Mouse (Mus musculus) retina, postnatal 1 day (tissue): ENCODE measurements at regions not wholly inside any gene's neighbourhood (a gene's known extent, or its start where the extent isn't known, plus 50 kb on each side); places are given as distances from the start of the nearest gene placed in this dataset.

ENCODE experiments used
- DNase-seq: peaks from one replicate; pipeline ENCODE4 v3.0.0-alpha.2; 2012

DNA sequence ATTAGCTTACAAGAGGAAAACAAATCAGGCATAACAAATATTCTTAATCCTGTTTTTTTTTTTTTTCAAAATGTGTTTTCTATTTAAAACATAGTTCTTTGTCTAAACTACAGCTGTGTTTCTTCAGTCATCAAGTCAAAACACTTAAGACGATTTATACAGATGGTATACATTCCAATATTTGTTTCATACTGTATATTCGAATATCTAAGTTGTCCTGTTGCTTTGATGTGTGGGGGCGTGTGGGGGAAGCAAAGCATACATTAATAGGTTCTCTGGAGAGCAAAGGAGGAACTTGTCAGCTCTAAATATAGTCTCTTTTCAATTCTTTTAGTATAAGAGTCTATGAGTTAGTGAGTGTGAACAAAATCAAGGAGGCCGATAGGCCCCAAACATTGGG, 1056.7 kb upstream of the Cdh7 start:
- DNase-seq, result no peak

DNA sequence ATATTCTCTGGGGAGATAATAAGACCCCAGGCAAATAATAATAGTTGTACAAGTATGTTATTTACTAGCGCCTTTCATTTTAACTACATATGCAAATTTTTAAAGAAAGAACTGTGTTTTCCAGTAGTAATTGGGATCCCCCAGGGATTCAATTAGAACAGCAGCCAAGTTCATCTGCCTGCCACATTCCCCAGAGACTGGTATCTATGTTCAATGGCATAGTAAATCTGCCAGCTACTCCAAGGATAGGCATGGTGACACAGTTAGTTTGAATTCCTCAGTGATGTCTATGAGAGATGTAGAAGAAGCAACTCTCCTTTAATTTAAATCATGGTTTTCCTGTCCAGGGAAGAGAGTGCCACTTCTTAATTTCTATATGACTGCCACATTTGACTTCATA, 1047.9 kb upstream of the Cdh7 start:
- DNase-seq, result no peak

DNA sequence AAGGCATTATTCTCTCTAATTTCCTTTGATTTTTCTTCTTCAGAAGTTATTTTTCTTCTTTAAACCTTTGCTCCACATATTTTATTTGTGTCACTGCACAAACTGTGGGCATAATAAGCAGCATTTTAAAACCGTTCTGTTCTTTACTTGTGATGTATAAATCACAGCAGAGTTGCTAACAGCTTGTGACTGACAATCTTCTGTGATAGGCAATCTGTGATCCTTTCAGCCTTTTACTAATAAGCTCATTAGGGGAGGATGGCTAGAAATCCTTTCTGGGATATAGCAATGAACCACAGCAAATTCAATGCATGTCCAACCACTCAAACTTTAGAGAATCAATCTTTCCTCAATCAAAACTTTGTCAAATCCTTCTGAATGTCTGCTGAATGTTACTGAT, 1007.4 kb upstream of the Cdh7 start:
- DNase-seq, result peak; percentile 12

DNA sequence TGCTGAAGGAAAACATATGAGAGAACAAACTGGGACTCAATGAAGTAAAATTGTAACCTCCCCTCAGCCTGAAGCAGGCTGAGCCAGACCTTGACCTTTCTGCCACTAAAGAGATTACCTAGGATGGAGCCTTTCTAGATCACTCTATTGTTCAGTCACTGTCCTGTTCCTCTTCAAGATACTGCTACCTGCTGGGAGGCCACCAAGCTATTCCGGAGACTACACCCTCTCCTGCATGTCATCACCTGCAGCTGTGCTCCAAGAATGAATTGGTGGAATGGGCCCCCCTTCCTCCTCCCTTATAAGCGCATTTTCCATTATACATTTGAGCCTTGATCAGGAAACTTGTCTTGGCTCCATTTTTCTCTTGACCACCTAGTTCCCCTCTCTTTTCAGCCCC, 987.6 kb upstream of the Cdh7 start:
- DNase-seq, result no peak
